Comparison of ENCODE assay signal across 8 mouse cellular contexts in the genomic region with DNA sequence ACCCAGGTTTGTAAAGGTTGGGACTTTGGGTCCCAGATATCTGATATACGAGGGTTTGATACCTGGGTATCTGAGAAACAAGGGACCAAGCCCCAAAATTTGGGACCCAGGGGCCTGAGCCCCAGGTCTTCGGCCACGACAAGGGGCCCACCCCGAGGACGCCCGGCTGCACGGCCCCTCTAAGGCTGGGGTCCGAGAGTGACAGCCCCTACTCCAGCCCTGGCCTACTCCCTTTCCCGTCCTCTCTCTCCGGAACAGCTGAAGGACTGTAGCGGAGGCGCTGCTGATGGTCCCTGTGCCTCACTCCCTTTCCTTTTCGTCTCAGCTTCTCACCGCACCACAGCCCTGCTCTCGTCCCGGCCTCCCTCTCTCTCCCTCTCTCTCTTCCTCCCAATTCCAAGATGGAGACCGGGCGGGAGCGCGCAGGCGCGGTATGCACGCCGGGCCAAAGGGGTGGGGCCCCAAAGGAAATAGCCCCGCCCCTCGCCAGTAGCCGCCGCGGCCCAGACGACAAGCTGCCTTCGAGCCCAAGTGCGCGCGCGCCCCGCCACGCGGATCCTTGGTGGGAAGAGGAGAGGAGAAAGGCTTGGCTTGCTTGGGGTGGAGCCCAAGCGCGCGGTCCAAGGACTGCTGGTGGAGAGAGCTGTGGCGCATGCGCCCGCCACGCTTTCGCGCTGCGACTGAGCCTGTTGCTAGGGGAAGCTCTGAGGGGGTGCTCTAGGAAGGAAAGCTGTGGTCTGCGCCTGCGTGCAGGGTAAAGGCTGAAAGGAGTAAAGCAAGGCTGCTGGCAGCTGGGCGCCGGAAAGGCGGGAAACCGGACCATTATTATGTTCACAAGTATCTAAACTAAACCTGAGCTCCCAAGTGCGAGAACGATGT. TPM values are rescaled to one million over a fixed set of nuclear protein-coding genes. Genes with fewer than 3 reads are reported as not detected.
DNase-seq lines count a peak whose midpoint lies in the region; ATAC-seq and TF ChIP-seq lines count a peak whose summit lies in the region.

TSS of gene Taok2 (minus strand) at position 418 of the 879 bp plus-strand sequence.

- peak within 1 kb of the TSS; percentile 86 for H3K4me3 ChIP-seq in heart, embryonic 11.5 days (ENCODE audit: low read depth, low read length)
- H3K4me3 ChIP-seq in kidney, embryonic 16.5 days (ENCODE audit: low read length), result peak within 1 kb of the TSS; percentile 90
- peak within 1 kb of the TSS; percentile 85 for H3K4me3 ChIP-seq in liver, adult 2 months (ENCODE audit: insufficient read depth, low read depth, low read length)
- H3K4me3 ChIP-seq in myocyte, result peak within 1 kb of the TSS; percentile 92

- no peaks in the 10 kb centered on the region for H3K27me3 ChIP-seq in heart, embryonic 11.5 days (ENCODE audit: control insufficient read depth, insufficient read depth, low read length)
- no peaks in the 10 kb centered on the region for H3K27me3 ChIP-seq in kidney, embryonic 16.5 days (ENCODE audit: insufficient read depth, low read length)
- no peaks in the 10 kb centered on the region for H3K27me3 ChIP-seq in liver, adult 2 months (ENCODE audit: control insufficient read depth, insufficient read depth, low read length)
- no peaks in the 10 kb centered on the region for H3K27me3 ChIP-seq in myocyte (ENCODE audit: control insufficient read depth, insufficient read depth, insufficient read length)
- no peaks in the 10 kb centered on the region for H3K27me3 ChIP-seq in splenic B cell, adult 2 months (ENCODE audit: control insufficient read depth, insufficient read depth, low read length, poor library complexity, severe bottlenecking)

- H3ac ChIP-seq in myocyte (ENCODE audit: control insufficient read depth, insufficient read length), result peak within 1 kb of the TSS; percentile 92

- H3K4me2 ChIP-seq in heart, embryonic 11.5 days, result peak within 1 kb of the TSS; percentile 96
- H3K4me2 ChIP-seq in kidney, embryonic 16.5 days (replicated peaks; ENCODE audit: low read depth, low read length), result peak within 1 kb of the TSS; percentile 99
- H3K4me2 ChIP-seq in myocyte (ENCODE audit: low read depth), result peak within 1 kb of the TSS; percentile 92

- under 1% methylated on average over 56 of the region's 56 CpGs for WGBS in heart, embryonic 11.5 days (ENCODE audit: insufficient replicate concordance)
- WGBS in kidney, embryonic 16.5 days, result 0% methylated on average over 54 of the region's 56 CpGs
- 2% methylated on average over 56 of the region's 56 CpGs for WGBS in liver, adult 2 months

- peak; percentile 61 for TF ChIP-seq POLR2A in liver, adult 2 months (IDR thresholded peaks at IDR 0.05; ENCODE audit: extremely low read depth, insufficient read depth, low read length)
- TF ChIP-seq POLR2A in myocyte (IDR thresholded peaks at IDR 0.05; ENCODE audit: insufficient read length, low read depth), result peak; percentile 90

- H3K27ac ChIP-seq in heart, embryonic 11.5 days (ENCODE audit: low read depth, low read length), result peak within 1 kb of the TSS; percentile 95
- peak within 1 kb of the TSS; percentile 98 for H3K27ac ChIP-seq in kidney, embryonic 16.5 days (ENCODE audit: low read length)
- peak within 1 kb of the TSS; percentile 72 for H3K27ac ChIP-seq in liver, adult 2 months (replicated peaks; ENCODE audit: insufficient read depth, low read depth, low read length)

- H3K79me2 ChIP-seq in liver, adult 2 months (ENCODE audit: control insufficient read depth, insufficient read depth, low read length), result peaks cover 8% of the 10 kb centered on the region; the same call in 1 of the 2 replicates
- peaks cover 37% of the 10 kb centered on the region for H3K79me2 ChIP-seq in myocyte (ENCODE audit: control insufficient read depth, insufficient read depth)

- H3K9ac ChIP-seq in heart, embryonic 11.5 days (ENCODE audit: low read depth, low read length), result peak within 1 kb of the TSS; percentile 92
- H3K9ac ChIP-seq in kidney, embryonic 16.5 days (replicated peaks; ENCODE audit: low read length), result peak within 1 kb of the TSS; percentile 91
- H3K9ac ChIP-seq in liver, adult 2 months (ENCODE audit: low read depth, low read length), result peak within 1 kb of the TSS; percentile 92

- TF ChIP-seq CTCF in liver, adult 2 months (IDR thresholded peaks at IDR 0.05; ENCODE audit: low read depth, low read length), result no peak

- H3K36me3 ChIP-seq in heart, embryonic 11.5 days (ENCODE audit: control insufficient read depth, insufficient read depth, low read length), result peaks cover 12% of the 10 kb centered on the region; the same call in 1 of the 2 replicates
- peaks cover 12% of the 10 kb centered on the region for H3K36me3 ChIP-seq in kidney, embryonic 16.5 days (ENCODE audit: insufficient read depth, low read length)
- H3K36me3 ChIP-seq in liver, adult 2 months (ENCODE audit: control insufficient read depth, insufficient read depth, low read length), result peaks cover 26% of the 10 kb centered on the region
- H3K36me3 ChIP-seq in myocyte (ENCODE audit: control insufficient read depth, insufficient read depth), result no peaks in the 10 kb centered on the region
- peaks cover 2% of the 10 kb centered on the region; the same call in 1 of the 2 replicates for H3K36me3 ChIP-seq in splenic B cell, adult 2 months (ENCODE audit: control insufficient read depth, insufficient read depth, low read length, poor library complexity, severe bottlenecking)

- H3K4me1 ChIP-seq in heart, embryonic 11.5 days (ENCODE audit: control insufficient read depth, insufficient read depth, low read length), result peaks cover 22% of the 10 kb centered on the region
- peaks cover 37% of the 10 kb centered on the region for H3K4me1 ChIP-seq in kidney, embryonic 16.5 days (ENCODE audit: insufficient read depth, low read length)
- H3K4me1 ChIP-seq in liver, adult 2 months (ENCODE audit: control insufficient read depth, insufficient read depth, low read length), result peaks cover 4% of the 10 kb centered on the region

- H3K9me3 ChIP-seq in heart, embryonic 11.5 days (replicated peaks; ENCODE audit: control insufficient read depth, low read length), result no peaks in the 10 kb centered on the region
- no peaks in the 10 kb centered on the region for H3K9me3 ChIP-seq in kidney, embryonic 16.5 days (ENCODE audit: low read length)

- peak; percentile 89 for ATAC-seq in erythroblast, adult 5-6 weeks (replicated peaks; ENCODE audit: low FRiP score, poor library complexity, severe bottlenecking)
- peak; percentile 94 for ATAC-seq in heart, embryonic 11.5 days (replicated peaks; ENCODE audit: insufficient number of reproducible peaks, low FRiP score, low TSS enrichment)
- ATAC-seq in kidney, embryonic 16.5 days (ENCODE audit: low FRiP score, low TSS enrichment), result peak; percentile 98

- peak; percentile 93 to 96 for DNase-seq in B cell, adult 2 months
- DNase-seq in brain, adult 2 months (ENCODE audit: low read depth, low spot score), result peak; percentile 99
- peak; percentile 80 for DNase-seq in liver, adult 2 months (ENCODE audit: extremely low read depth, low read depth, low spot score)
- DNase-seq in splenic B cell, adult 2 months (ENCODE audit: low read depth, low spot score), result peak; percentile 95

TF ChIP-seq in myocyte, 11 proteins besides CTCF, POLR2A, EP300 and RAD21:
- TF ChIP-seq TCF12 (IDR thresholded peaks at IDR 0.05; ENCODE audit: insufficient read depth, poor library complexity, severe bottlenecking) (no peak), POLR2AphosphoS2 (IDR thresholded peaks at IDR 0.05; ENCODE audit: insufficient read length, low read depth) (peak; percentile 96), MAX (IDR thresholded peaks at IDR 0.05; ENCODE audit: low read depth) (peak; percentile 55), CEBPB (IDR thresholded peaks at IDR 0.05; ENCODE audit: insufficient read depth, poor library complexity, severe bottlenecking) (no peak), TCF3 (IDR thresholded peaks at IDR 0.05; ENCODE audit: insufficient read length, low read depth) (no peak), SRF (IDR thresholded peaks at IDR 0.05; ENCODE audit: control insufficient read depth, insufficient read length, low read depth) (no peak), MYOG (IDR thresholded peaks at IDR 0.05; ENCODE audit: control insufficient read depth in 1 of 3, insufficient read depth in 1 of 3, insufficient read length in 2 of 3, low read depth in 2 of 3) (peak in 1 of 3 experiments; percentile 20)
TF ChIP-seq in myocyte: peak in this region for 3.

RNA-seq across cellular contexts. Expression of gene Taok2, which starts in this region (rescaled TPM):
- 6.9 and 9.6 TPM in 2 replicates for total RNA-seq in erythroblast, adult 5-6 weeks (2015; ENCODE audit: low replicate concordance)
- total RNA-seq in erythroblast, adult 5-6 weeks (2017; ENCODE audit: low replicate concordance), result 17.0 and 31.8 TPM in 2 replicates
- 19.4 and 25.9 TPM in 2 replicates for polyA plus RNA-seq in heart, embryonic 11.5 days (2014; fragmentation: Nextera tagmentation; extraction: Ambion mirVana)
- 58.6 and 59.9 TPM in 2 replicates for polyA plus RNA-seq in kidney, embryonic 16.5 days (2015; fragmentation: Nextera tagmentation; extraction: Ambion mirVana)
- 20.5 and 21.7 TPM in 2 replicates for total RNA-seq in liver, adult 2 months (2014; rRNA removed)
- polyA plus RNA-seq in liver, adult 2 months (2012; rRNA removed), result 28.5 and 42.7 TPM in 2 replicates
- polyA plus RNA-seq in myocyte (2012; fragmentation: generic; extraction: Trizol), result 26.6 TPM

Comparison
In these comparisons a context has a peak if more than half of its experiments do, and no peak if none do; other contexts are left out.
1. Peak in every context shown above with its lines: DNase-seq, ATAC-seq, H3K4me3 ChIP-seq and H3K27ac ChIP-seq.